Mouse (Mus musculus) frontal cortex, postnatal 10 days (tissue): Measurements from ENCODE around the gene Prkca.

ENCODE experiments used
- DNase-seq, 2 experiments: peaks; one replicate each; pipeline ENCODE4 v3.0.0; 2022; ENCODE audit warnings: low spot score in 2 of 2, mixed read lengths in 1 of 2

Prkca gene

DNA sequence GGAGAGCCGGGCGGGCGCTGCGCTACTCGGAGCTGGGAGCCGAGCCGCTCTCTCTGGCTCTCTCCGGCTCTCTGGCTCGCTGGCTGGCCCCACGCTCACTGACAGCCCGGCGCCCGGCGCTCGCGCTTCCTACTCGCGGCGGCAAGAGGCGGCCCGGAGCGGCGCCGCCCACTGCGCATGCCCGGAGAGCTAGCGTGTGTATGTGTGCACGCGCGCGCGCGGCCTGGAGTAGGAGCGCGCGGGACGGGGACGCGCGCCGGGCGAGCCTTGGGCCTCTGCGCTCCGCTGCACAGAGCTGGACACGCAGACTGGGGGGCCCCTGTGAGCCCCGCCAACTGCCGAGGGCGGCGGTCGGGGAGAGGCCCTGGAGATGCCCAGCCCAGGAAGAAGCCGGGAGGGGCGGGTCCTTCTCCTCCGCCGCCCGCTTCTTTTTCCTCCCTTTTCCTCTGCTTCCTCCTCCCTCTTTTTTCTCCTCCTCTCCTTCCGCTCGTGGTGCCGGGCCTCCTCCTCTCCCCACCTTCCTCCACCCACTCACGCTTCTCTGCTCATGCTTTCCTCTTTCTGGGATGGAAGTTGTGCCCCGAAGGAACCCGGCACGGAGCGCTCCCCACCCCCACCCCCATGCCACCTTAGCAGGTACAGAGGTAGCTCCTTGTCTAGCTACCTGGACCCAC, at the start of gene Prkca:
TSS of gene Prkca (minus strand) at position 140 of the 674 bp plus-strand sequence.
- DNase-seq = peak; percentile 88 to 94

DNA sequence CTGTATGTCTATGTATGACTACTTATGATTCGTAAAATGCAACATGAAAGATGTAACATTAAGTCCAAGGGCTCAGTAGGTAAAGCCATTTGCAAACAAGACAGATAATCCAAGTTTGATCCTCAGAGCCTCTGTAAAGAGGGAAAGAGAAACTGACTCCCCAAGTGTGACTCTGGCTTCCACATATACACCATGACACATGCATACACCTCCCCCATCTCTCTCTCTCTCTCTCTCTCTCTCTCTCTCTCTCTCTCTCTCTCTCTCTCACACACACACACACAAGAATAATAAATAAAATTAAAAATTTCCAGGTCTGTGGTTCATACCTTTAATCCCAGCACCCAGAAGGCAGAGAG, 41.9 kb upstream of the Prkca start:
- no peak for DNase-seq

- DNase-seq = no peak
Observed at GRCm38 (mm10) chr11:108384920-108385665, 41.4 kb upstream of the Prkca start.

DNA sequence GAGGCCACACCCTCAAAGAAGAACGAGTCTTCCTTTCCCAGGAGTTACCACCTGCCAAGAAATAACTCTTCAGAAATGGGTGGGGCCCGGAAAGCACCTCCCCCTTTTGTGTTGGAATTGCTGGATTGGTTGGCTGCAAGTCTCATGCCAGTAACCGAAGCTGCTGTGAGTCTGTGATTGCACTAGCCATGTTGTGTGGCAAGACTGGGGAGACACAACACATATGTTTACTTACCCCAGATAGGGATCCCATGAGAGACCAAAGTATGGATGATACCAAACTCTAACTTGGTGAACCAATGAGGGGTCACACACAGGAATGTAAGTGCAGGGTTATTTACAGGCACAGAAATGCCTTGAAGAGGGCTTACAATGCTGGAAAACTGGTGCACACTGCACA, 38.9 kb upstream of the Prkca start:
- no peak for DNase-seq

GRCm38 (mm10) chr11:108378363-108378751, 34.6 kb upstream of the Prkca start:
- DNase-seq = no peak

DNA sequence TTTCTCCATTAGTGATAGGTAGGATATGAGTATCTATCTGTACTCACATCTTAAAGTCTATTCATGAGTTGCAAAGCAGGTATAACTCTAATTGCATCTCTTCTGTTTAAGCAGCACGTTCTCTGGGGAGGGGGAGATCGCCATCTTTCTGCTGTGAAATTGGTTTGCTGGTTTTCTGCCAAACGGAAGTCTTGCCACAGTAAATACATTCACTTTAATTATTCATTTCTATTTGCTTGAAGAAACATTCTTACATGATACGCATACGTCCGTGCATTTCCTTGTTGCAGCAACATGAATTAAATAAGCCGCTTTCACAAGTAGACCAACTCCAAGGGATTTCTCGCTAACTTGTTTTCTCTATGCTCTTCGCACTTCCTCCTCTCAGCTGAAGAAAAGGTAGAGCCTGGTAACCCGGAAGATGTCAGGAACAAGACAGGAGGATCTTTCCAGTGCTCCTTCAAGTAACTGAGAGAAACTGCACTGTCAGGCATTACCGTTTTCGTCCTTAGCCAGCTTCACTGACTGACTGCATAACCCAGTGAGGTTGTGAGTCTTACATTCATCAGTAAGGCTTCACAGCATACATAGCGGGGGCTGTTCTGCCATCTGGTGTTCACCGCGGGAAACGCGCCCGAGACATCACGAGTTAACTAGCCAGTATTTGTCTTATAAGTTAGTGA, 34.1 kb upstream of the Prkca start:
- DNase-seq = peak; percentile 59 to 78

- DNase-seq = no peak
Observed at GRCm38 (mm10) chr11:108376815-108377214, 33.1 kb upstream of the Prkca start.

DNA sequence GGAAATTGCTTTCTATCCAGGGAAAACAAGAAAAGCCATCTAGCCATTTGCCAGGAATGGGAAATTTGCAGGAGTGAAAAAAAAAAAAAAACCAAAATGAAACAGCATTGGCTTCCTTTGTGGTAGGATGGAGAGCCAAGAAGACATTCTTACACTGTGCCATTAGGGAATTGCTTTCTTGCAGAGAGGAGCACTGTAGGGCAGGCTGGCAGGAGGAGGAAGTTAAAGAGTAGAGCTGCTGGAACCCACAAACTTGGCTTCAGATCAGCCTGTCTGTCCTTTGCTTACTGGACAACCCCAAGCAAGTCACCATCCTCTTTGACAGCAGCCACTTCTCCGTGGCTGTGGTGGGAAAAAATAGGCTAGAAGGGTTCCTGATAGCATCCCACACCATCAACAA, 23.3 kb upstream of the Prkca start:
- no peak for DNase-seq

GRCm38 (mm10) chr11:108365600-108365999, 21.9 kb upstream of the Prkca start:
- DNase-seq = no peak

- DNase-seq = no peak
Observed at GRCm38 (mm10) chr11:108364945-108365589, 21.3 kb upstream of the Prkca start.

DNA sequence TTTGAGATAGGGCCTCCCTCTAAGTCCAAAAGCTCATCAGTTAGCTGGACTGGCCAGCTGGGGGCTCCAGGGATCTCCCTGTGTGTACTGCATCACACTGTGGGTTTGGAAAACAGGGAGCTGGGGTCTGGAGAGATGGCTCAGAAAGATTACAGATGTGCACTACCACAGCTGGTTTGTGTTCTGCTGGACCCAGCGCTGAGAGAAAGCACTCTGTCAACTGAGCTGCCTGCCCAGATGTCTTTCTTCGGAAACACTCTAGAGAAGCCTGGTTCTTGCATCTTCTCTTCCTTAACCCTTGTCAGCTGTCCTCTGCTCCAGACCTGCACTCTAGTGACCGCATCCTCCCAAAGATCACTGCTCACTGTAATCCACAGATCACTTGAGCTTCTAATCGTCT, 20.3 kb upstream of the Prkca start:
- DNase-seq = no peak

DNA sequence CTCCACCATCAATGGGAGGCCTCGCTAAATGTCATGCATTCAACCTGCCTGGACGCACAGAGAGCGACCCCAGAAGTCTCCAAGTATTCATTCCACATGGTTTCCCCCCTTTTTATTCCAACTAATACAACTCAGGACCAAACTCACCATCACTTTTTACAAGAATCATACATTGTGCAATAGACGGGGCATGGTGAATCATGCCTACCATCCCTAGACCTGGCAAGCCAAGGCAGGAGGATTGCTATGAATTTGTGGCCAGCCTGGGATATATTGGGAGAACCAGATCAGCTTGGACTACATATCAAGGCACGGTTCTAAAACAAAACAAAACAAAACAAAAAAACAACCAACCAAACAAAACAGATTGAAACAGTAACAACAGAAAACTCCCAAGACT, 19.2 kb upstream of the Prkca start:
- DNase-seq = no peak

DNA sequence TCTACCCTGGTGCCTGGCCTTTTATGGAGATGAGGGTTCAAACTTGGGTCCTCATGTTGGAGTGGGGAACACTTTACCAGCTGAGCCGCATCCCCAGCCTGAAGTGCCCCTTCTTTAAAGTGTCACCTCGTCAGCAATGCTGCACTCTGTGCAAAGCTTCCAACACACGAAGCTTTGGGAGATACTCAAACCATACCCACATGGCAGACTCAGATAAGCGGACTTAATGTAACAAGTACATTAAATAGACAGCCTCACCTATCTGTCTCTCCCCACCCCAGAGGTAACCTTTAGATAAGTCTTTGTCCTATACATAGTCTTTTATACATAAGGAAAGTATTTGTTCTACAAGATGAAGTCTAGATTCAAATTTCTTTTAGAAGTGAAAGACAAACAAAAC, 17.3 kb upstream of the Prkca start:
- DNase-seq = no peak

DNA sequence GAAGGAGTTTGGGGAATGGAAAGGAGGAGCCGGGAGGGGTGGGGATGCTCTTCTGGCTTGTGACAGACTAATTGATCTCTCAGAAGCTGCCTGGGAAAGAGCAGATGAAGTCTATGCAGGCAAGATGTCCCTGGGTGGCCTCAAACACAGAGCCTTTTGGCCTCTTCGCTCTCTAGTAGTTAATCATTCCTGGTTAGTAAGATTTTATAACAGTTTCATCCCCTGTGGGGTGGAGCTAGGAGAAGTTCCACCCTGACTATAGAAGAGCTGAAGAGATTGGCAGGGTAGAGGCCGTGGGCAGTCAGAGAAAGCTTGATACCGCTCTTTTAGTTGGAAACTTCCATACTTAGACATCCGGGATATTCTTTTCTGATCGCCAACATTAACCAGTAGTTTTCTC, 15.2 kb upstream of the Prkca start:
- no peak for DNase-seq

DNA sequence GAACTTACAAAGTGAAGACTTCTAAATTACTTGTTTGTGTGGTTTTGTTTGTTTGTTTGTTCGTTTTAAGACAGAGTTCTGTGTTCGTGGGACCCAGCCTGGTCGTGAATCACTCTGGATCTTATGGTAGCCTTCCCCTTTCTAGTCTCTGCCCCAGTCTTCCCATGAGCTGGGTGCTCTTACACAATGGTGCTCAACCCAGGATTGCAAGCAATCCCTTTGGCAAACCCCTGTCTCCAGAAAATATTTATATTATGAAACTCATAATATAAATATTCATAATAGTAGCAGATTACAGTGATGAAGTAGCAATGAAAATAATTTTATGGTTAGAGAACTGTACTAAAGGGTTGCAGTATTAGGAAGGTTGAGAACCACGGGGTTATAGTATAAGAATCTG, 12.3 kb upstream of the Prkca start:
- DNase-seq = no peak

GRCm38 (mm10) chr11:108352842-108353388, 9.2 kb upstream of the Prkca start:
- no peak for DNase-seq

GRCm38 (mm10) chr11:108350799-108351198, 7.1 kb upstream of the Prkca start:
- no peak for DNase-seq

DNA sequence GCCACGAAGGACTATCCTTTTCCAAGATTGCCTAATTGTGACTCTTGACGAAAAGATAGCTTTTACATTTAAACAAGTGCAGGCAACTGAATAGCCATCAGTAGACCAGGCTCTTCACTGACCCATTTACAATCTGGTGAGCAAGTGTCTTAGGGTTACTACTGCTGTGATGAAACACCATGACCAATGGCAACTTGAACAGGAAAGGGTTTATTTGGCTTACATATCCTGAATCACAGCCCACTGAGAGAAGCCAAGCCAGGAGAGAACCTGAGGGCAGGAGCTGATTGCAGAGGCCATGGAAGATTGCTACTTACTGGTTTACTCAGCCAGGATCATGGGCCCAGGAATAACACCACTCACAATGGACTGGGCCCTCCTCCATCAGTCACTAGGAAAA, 1.6 kb upstream of the Prkca start:
- DNase-seq = no peak

DNA sequence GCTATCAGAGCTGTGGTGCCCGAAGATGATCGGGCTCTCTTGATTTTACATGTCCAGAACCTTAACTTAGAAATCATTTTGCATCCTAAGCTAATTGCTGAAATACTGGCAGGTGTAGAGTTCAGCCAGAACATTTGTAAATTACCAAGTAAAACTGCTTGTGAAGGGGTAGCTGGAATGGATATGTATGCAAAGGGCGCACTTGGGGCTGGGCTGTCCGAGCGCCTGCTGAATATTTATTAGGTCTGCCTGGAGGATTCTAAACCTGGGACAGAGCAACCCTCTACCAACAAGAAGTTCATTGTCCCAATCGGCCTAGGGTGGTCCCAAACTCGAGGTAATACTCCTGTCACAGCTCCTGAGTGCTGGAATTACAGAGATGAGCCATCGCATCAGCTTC, 1.0 kb upstream of the Prkca start:
- no peak for DNase-seq

DNA sequence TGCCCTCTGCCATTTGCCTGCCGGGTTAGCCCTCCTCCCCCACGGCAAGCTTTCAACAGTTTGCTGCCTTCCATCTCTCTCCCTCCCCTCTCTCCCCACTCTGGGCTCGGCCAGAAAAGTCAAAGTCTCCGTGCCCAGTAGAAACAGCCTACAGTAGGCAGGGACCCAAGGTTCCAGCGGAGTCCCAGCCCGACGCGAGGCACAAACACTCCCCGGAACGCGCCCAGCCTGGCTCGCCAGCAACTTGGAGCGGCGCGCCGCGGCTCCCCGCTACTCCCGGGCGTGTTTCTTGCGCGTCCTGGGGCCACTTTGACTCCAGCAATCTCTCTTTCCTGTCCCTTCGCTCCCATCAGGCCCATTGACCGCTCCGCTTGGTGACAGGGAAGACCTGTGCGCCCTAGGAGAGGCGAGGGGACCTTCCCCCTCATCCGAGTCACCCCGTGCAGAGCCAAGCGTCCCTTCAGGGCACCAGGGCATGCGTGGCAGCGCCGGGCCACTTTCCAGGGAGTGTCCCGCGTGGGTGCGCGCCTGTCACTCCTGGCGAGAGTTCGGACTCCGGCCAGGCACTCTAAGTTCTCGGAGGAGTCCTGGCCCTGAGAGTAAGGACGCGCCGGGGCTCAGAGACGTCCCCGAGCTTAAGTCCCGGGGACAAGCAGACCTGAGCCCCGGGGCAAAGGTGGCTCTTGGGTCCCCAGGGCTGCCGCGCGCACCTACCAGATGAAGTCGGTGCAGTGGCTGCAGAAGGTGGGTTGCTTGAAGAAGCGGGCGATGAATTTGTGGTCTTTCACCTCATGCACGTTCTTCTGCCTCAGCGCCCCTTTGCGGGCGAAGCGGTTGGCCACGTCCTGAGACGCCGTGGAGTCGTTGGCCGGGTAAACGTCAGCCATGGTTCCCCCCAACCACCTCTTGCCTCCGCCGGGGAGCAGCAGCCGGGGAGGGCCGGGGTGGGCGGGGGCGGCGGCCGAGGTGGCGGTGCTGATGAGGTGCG, 653 bp downstream of the Prkca start, which contains the start of gene Apoh:
TSS of gene Apoh (plus strand) at position 574 of the 988 bp plus-strand sequence.
- DNase-seq = peak; percentile 20 to 41

DNA sequence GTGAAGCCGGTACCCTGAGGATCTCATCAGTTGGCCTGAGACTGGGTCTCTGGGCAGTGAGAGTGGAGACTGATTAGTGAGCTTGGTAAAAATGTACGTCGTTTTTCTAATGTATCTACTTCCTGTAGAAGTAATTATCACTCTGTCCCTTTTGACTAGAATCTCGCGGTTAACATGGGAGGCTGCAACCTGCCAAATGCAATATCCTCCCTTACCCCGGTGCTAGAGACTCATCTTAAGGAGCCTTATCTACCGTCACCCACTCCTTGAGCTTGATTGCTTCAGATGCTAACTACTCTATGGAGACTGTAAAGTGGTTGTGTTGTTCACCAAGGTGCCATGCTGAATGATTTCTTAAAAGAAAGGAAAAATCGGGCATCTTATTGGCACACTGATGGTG, 1.9 kb downstream of the Prkca start:
- DNase-seq = no peak
